Mouse (Mus musculus): ENCODE data around the gene Farp1. TPM values are rescaled to one million over a fixed set of nuclear protein-coding genes. Genes with fewer than 3 reads are reported as not detected.
A peak's percentile ranks its signal among the peaks of the same experiment; 100 is the strongest.

Farp1 gene
- total RNA-seq, 4 experiments from 2014 or later = 9.1 to 10.7 (median 10.2) TPM

DNA sequence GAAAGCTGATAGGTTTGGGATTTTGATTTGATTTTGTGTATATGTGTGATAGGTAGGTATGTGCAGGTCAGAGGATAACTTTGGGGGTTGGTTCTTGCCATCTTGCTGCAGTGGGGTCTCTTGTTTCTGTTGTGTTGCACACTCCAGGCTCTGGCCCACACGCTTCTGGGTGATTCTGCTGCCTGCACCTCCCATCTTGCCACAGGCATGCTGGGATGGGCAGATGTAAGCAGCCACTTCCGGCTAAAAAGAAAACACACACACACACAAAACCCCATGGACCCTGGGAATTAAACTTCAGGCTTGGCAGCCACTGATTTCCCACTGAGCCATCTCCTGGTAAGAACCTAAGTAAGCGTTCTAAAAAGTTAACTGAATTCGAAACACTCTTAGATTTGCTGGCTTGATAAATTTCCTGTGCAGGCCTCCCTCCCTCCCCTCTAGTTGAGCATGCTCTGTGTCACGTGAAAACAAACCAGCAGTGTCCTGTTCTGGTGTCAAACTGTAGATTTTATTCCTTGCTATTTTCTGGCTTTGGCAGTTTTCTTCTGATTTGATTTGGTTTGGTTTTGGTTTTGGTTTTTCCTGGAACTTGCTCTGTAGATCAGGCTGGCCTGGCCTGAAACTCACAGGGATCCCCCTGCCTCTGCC, 226.4 kb downstream of the Farp1 start:
- DNase-seq (ENCODE audit: low spot score) = no peak

DNA sequence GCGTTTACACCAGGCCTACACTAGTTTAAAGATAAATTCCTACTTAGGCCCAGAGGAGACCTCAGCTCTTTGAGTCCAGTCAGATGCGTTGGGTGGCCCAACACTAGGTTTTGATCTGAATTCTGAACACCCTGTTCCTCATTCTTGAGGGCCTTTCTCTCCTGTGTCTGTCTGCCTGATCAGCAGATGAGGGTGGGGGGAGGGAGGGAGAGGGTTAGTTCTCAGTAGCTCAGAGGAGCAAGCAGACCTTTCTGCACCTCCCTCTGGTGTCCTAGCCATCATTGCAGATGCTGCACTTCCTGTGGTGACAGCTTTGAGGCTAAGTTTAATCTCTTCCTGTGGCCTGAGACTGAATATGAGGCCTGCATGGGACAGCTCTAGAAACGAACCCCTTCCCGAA, 227.6 kb downstream of the Farp1 start:
- DNase-seq (ENCODE audit: low spot score) = no peak

DNA sequence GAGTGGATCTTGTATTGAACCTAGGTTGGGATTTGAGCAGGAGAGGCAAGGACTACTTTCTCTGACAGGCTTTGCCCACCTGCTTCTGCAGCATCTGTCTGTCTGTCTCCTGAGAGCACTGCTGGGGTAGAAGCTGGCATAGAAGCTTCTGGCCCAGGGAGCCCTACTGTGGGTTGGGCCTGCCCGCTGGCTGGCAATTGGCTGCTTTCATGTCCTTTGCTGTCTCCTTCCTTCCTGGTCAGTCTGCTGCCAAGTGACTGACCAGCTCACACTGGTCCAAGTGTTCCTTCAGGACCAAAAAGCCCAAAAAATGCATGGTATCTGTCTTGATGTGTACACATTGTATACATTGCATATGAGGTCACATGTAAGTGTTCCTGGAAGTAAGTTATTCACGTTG, 228.9 kb downstream of the Farp1 start:
- no peak for DNase-seq (ENCODE audit: low spot score)

DNA sequence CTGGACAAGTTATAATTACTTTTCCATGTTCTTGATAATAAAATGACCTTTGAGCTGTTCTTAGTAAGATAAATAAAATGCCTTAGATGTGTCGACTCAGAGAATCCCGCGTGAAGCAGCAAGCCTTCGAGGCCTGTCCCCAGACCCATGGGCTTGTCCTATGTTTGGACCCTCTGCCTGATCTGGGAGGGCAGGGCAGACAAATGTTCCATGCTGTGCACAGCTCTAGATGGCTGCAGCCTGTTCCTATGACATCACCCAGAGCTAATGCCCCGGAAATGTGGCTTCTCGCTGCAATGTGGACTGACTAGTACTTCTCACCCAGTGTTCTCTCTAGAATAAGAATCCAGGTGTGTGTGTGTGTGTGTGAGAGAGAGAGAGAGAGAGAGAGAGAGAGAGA, 229.5 kb downstream of the Farp1 start:
- DNase-seq (ENCODE audit: low spot score) = no peak

DNA sequence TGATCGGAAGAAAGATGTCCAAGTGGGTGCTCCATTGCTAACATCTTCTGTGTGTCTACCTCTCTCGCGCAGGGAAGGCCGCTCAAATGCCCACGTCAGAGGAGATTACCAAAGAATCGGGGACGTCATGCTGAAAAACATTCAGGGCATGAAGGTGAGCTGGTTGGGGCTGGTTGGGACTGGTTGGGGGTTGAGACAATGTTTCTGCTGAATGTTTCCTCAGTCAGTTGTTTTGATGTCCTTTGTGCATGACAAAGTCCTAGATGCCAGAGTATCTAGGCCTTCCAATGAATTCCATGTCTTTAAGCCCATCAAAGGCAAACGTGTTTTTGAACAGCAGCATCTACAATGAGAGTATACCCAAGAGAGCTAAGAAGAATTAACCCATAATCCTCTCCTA, 232.8 kb downstream of the Farp1 start:
- no peak for DNase-seq (ENCODE audit: low spot score)

DNA sequence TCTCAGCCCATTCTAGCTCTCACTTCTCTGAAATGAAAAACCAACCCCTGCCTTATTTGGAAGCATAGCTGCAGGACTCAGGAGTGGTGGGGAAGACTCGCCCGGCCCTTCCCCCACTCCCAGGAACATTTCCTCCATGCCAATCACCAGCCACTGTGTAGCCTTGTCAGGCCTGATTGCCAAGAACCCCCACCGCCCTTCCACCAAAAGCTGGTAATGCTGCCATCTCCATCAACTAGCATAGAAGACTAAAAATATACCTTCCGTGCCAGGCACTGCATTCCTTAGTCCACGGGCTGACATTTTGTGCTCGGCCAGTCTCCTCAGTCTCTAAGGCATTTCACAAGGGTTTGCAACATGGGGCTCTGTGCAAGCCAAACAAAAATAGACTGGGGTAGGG, 235.5 kb downstream of the Farp1 start:
- no peak for DNase-seq (ENCODE audit: low spot score)

DNA sequence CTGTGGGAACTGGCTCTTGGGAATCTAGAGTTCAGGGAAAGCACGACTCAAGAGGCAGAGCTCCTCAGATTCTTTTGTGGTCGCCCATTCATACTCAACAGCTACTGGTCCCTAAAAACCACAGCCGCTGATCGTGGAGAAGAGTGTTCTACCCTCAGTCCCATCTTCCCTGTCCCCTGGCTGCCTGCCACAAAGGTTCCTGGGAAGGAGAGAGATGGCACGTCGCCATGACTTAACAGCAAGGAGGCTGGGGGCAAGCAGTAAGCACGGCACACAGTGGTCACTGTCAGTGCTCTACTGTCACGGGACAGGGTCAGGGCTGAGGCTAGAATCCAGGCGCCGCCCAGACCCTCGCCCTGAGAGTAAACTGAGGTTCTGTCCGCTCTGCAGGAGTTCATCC, 240.0 kb downstream of the Farp1 start:
- DNase-seq (ENCODE audit: low spot score) = no peak

DNA sequence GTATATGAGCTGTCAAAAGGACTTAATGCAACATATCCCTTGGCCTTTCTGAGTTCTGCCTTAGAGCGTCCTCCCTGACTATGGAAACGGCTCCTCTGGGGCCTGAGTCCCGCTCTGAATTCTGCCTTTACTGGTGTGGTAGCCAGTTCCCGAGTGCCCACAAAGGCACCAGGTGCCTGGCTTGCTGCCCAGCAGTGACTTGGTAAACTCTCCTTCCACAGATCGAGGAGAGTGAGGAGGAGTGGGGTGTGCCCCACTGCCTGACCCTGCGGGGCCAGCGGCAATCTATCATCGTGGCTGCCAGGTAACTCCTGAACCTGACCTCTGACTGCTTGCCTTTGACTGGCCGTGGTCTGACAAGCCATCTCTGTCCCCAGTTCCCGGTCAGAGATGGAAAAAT, 241.0 kb downstream of the Farp1 start:
- DNase-seq (ENCODE audit: low spot score) = no peak

DNA sequence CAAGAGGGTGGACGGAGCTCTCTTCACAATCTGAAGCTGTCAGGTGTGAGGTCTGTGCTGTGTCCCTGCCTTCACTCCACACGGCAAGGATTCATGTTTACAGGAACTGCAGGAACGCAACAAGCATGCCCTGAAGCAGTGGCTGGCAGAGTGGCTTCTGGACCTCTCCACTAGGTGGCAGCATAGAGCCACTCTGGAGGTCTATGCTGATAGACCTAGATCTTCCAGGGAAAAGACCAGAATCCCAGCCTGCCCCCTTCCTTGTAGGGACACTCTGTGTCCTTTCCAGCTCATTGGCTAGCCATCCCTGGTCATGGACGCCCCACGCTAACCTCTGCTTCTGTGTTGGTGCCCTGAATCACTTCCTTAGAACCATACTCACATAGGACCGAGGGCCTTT, 244.1 kb downstream of the Farp1 start:
- peak; percentile 80 for DNase-seq (ENCODE audit: low spot score)

DNA sequence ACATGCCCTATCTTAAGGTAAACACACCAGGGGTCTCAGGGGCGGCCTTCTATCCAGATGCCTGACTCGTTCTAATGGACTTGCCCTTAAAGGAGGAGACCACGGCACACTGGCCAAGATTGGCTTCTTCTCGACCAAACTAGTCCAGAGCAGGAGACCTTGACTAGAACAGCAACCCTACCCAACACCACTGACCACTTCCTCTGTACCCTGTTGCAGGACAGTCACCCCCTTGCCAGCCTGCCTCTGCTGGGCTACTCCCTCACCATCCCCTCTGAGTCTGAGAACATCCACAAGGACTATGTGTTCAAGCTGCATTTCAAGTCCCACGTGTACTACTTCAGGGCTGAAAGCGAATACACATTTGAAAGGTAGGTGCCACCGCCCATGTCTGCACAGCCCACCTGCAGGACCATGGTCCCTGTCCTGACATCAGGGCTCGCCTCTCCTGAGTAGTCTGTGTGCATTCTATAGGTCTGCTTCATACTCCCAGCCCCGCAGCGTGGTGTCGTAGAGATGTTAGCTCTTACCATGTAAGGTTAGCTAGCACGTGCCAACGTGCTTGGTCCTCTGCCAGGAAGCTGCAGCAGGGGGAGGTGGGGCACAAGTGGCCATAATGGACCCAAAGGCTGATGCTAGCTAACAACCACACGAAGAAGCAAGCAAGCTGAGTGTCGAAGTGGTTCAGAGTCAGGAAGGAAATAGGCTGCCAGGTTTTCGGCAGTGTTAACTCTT, 245.8 kb downstream of the Farp1 start:
- no peak for DNase-seq (ENCODE audit: low spot score)

DNA sequence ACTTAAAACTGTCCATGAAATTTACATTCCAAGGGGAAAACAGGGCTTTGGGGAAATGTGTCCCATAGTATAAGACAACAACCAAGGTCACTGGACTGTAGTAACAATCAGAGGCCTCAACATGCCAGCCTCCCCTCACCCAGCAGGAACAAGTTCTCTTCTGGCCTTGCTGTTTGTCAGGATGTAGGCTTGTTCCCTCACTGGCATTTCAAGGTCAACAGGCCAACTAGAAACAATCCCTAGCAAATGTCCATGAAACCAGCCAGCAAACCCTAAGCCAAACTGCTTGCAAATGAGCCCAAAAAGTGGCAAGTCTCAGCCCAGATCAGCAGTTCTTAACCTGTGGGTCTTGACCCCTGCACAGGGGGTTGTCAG, 246.3 kb downstream of the Farp1 start:
- no peak for DNase-seq (ENCODE audit: low spot score)

DNA sequence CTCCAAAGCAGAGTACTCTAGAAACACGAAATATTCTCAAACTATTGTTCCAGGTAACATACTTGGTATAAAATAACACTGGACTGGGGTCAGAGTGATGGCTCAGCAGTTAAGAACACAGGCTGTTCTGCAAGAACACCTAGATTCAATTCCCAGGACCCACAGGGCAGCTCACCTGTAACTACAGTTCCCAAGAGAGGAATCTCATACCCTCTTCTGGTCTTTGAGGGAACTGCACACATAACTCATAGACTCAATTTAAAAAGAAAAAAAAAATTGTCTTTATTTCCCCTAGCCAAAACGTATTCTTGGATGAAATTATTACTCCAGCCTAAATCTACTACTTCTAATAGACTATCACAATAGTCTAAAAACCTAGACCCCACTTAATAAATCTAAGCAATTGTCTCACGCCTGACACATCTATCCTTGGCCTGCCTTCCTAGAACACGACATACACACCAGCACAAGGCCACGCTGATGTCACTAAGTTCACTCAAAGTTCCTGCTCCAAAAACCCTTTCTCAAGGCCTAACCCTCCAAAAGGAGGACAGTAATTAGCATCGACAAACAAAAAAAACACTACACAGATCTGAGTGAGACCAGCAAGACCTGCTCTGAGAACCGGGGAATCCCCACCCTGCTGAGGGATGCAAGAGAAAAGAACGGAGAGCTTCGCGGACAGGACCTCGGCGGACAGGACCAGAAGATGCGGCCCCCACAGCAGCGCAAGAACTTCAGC, 250.6 kb downstream of the Farp1 start:
- no peak for DNase-seq (ENCODE audit: low spot score)

DNA sequence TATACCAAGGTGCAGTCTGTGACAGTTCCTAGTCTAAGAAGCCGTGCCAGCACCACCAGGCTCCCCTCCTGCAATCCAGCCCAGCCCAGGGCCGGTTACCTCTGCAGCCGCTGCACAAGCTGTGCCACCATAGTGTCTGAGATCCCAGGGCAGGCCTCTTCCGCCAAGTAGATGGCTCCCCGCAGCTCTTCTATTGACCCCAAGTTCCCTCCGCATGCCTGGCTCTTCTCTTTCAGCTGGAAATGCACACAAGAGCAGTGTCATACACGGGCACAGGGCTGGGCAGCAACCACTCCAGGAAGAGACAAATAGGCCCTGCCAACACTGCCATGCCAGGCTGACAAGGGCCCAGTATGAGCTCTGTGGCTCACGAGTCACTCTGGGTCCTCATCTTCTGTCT, 256.9 kb downstream of the Farp1 start:
- DNase-seq (ENCODE audit: low spot score) = no peak

DNA sequence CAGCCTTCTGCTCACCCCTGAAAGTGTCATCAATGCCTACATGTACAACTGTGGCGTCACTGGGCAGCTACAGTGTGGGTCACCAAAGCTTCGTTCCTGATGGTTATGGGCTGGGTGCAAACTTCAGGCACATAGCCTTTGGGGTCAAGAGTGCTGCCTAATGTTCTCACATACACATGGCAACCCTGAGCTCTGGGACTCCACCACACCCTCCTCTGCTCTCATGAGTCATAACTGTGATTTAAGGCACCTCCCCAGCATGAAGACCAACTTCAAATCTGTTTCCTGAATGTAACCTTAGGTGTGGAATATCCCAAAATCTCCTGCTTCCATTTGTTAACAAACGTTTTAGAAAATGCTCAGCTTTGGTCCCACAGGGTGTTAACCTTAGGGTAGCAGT, 257.4 kb downstream of the Farp1 start:
- DNase-seq (ENCODE audit: low spot score) = no peak

DNA sequence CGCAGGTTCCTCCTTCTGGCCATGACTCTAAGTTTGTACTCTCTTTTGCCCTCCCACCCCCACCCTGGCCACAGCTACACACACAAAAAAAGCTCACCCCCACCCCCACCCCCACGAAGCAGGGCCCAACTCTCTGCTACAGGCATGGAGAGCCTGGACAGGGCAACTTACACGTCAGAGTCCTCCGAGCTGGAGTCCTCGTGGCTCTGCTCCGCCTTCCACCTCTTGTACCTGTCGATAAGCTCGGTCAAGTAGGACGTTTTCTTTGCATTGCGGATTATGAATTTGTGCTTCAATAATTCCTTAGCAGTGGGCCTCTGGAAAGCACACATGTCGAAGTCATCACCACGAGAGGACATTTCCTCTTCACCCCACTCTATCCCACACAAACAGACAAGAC, 259.5 kb downstream of the Farp1 start:
- no peak for DNase-seq (ENCODE audit: low spot score)

DNA sequence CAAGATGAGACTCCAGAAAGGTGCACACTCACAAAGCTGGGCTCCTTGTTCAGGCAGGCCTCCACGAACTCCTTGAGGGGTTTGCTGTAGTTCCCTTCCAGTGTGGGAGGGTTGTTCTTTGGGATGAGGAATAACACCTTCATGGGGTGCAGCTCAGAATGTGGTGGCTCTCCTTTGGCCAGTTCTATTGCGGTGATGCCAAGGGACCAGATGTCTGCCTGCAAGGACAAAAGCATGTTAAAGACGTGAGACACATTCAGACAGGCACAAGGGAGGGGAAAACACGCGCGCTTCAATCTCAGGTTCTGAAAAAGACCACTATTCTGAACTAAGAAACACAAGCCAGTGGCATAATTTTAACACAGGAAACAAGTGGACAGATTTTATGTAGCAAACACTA, 262.1 kb downstream of the Farp1 start:
- DNase-seq (ENCODE audit: low spot score) = no peak

DNA sequence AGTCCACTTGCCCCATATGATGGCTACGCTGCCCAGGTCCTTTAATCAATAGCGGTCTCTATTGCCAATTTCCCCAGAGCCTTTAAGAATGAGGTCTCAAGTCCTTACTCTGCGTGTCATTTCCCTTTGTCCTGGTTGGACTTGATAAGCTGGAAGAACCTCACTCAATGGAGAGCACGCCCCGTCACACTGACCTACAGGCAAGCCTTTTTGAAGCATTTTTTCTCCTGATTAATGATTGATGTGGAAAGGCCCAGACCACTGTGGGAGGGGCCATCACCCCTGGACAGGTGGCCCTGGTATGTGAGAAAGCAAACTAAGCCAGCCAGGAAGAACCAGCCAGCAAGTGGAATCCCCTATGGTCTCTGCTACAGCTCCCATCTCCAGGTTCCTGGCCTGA, 263.5 kb downstream of the Farp1 start:
- DNase-seq (ENCODE audit: low spot score) = no peak

DNA sequence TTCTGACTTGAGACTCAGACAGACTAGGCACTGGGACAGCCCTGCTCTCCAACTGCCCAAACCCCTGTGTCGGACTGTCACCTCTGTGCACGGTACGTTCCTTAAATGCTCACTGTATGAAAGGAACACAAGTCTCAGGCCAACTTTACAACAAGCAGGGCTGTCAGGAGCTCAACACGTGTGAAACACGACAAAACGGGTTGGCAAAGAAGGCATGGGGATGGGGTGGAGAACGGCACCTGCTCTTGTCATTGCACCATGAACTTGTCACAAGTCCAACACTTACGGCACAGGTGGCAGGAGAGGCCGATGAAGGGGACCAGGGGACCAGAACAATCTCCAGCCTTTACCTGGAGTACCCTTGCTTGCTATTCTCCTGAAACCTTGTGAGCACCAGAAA, 264.1 kb downstream of the Farp1 start:
- DNase-seq (ENCODE audit: low spot score) = no peak

DNA sequence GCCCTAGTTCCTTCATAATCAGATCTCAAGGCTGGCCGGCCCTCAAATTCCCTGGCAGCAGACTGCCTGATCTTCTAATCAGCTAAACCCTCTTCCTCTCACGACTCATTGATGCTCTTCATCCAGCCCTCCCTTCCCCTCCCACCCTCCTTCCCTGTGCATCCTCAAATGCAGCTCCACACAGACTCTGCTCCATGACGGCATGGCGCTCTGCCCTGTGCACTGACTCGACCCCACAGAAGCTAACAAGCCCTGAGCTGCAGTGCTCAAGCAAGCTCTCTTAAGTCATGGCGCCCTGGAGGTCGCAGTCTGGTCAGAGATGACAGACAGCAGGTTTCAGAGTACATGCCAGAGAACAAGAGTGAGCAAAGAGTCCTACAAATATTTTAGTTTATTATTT, 269.5 kb downstream of the Farp1 start:
- DNase-seq (ENCODE audit: low spot score) = no peak

DNA sequence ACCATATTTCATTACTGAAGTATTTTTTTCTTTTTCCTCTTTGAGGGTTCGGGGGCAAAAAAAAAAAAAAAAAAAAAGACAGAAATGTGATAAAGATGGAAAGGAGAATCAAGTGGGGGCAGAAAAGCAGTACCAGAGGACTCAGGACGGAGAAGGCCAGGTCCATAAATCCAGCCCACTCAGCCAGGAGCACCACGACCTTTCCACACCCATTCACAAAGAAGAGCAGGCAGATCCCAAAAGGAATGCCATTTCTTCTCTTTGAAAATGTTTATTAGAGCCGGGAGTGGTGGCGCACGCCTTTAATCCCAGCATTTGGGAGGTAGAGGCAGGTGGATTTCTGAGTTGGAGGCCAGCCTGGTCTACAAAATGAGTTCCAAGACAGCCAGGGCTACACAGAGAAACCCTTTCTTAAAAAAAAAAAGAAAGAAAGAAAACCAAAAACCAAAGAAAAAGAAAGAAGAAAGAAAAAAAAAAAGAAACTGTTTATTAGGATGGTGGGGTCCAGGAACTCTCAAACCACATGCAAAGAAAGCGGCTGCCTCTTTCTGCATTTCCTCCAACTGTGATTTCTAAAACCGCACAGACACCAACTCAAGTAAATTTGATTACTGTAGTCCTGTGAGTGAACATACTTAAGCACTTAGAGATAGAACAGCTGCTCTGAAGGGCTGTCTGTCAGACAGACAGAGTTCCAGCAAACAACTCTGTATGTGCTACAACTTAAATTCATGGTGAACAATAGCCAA, 270.5 kb downstream of the Farp1 start:
- DNase-seq (ENCODE audit: low spot score) = no peak

DNA sequence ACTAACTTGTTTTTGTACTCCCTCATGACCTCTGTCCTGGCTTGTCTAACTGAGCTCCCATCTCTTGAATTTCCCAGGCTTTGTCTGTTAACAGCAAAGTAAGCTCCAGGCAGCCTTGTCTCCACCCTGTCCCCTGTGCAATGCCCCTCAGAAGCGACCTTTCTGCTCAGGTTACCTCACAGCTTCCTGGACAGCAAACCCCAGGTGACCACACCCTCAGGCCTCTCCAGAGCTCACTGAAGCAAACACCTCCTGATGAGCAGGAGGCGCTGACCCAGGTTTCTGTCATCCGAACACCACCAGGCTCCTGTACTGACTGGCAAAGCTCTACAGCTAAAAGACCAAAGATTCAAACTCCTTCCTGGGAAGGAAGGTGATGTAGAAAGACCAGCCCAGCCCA, 274.9 kb downstream of the Farp1 start:
- no peak for DNase-seq (ENCODE audit: low spot score)

DNA sequence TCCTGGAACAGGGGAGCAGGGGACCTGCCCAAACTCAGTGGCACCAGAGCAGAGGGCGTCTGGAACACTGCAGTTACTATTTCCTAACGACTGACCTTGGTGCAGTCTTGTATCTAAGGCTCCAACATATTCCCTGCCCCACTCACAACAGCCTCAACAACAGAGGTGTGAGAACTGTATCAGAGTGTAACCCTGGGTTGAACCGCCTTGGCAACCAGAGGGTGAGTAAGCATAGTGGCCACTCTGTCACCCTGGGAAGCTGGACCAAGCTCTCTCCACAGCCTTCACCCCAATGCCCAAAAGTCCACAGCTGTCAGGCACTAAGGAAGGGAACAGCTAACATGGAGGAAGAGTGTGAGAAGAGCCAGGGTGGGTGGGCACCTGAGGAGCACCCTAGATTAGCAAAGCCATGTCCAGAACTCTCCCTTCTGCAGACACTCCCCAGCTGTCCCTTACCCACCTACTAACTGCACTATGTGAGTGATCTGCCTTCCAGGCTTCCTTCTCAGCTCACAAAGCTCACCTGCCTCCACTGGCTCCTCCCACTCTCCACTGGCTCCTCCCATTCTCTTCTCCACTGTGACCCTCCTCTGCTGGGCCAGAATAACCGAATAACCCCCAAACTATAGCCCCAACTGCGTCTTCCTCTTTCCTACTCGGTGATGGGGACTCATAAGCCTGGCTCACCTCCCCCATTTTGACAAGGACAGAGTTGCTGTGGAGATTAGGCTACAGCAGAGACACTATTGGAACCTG, 275.5 kb downstream of the Farp1 start:
- DNase-seq (ENCODE audit: low spot score) = no peak
